Mouse (Mus musculus) kidney, adult 2 months (tissue): Measurements from ENCODE around the gene 1700074P13Rik.
"Not testable (repeated sequence)": the region's sequence is repeated elsewhere in the genome, so short reads cannot be mapped to it uniquely, and the experiment has no call there.

Source experiments
- CTCF ChIP-seq: fragments of 200-500 bp; conservative IDR thresholded peaks from 2 replicates; pipeline ENCODE4 v1.5.1; 2011; ENCODE audit warnings: low read depth, mild to moderate bottlenecking, control low read depth, low read length, moderate library complexity, mixed read lengths; ENCODE audit not compliant: insufficient read depth, insufficient read length
- POLR2A ChIP-seq: fragments of 200-500 bp; IDR thresholded peaks from one replicate; pipeline ENCODE4 v1.6.1; 2011; ENCODE audit warnings: low read depth, low read length, control low read depth

DNA sequence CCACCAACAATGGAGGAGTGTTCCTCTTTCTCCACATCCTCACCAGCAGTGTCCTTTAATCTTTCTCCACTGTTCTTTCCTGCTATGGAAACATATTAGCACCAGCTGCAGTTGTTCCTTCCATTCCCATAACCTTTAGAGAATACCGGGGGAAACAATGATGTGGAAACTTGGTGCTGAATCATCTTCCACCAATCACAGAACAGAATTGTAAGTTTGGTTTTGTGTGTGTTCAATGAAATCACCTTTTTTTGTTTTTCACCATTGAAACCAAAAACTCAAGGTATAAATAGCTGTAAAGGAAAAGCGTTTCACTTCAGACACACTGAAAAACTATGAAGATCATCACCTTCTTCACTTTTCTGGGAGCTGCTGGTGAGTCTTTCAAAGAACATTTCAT lies 24.1 kb upstream of the 1700074P13Rik start, which contains the start of gene 1810009J06Rik:
- TF ChIP-seq CTCF, POLR2A: not testable (repeated sequence)
